Mouse (Mus musculus) embryonic fibroblast, embryonic 13.5 days (primary cell): ENCODE measurements at regions not wholly inside any gene's neighbourhood (a gene's known extent, or its start where the extent isn't known, plus 50 kb on each side); places are given as distances from the start of the nearest gene placed in this dataset.

Source experiments
- H3K27ac ChIP-seq: 2 replicates; pipeline ENCODE4 v1.5.1; 2012; ENCODE audit warnings: low read length, control low read depth, inconsistent platforms; ENCODE audit not compliant: insufficient read depth
- H3K4me1 ChIP-seq: 2 replicates; pipeline ENCODE4 v1.6.1; 2011; ENCODE audit warnings: low read length; ENCODE audit not compliant: control insufficient read depth, insufficient read depth
- H3K4me3 ChIP-seq: 2 replicates; pipeline ENCODE4 v1.5.1; 2011; ENCODE audit warnings: mild to moderate bottlenecking, control low read depth, low read length; ENCODE audit not compliant: insufficient read depth
- CTCF ChIP-seq: IDR thresholded peaks from 2 replicates; pipeline ENCODE4 v1.5.1; 2011; ENCODE audit warnings: mild to moderate bottlenecking, control low read depth, low read length, moderate library complexity, borderline replicate concordance; ENCODE audit not compliant: insufficient read depth
- POLR2A ChIP-seq: IDR thresholded peaks from 2 replicates; pipeline ENCODE4 v1.6.1; 2011; ENCODE audit warnings: low read depth, mild to moderate bottlenecking, control low read depth, low read length, moderate library complexity

DNA sequence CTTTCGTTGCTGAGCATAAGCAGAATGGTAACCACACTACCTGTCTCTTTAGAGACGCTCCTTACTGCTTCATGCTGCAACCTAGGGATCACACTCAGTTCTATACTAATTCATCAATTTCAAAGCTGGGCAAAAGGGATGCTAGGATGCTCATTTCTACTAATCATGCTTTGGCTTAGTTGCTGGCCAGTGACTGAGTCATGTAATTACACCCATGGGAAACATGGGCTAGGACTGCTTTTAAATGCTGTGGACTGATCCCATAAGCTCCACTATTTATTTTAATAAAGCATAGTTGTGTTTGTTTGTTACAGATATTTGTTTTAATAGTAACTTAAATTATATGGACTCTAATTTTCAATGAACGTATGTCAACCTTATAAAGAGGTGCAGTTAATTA is 373.2 kb upstream of the Actbl2 start:
- Histone ChIP-seq H3K27ac (peak overlapping the region; percentile 69), H3K4me3 (no peak overlapping the region), H3K4me1 (peaks cover 16% of the 10 kb centered on the region)
- TF ChIP-seq POLR2A (no peak), CTCF (no peak)

DNA sequence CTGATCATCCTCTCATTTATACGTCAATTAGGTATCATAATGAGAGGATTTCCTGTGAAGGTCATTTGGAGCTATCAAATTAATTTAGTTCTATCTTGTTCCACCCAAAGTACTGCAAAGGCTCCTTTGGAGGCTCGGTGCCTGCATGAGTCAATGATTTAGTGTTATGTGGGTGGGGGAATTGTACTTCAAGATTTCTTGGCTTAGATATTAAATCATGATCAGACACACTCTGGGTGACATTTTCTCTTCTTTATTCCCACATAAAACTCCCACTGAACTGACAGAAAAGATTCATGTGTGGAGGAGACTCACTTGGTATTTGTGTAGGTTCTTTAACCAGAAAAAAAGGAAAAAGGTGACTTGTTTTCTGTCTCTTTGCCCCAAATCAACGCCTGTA is 372.6 kb upstream of the Actbl2 start:
- H3K4me3 ChIP-seq = no peak overlapping the region
- TF ChIP-seq CTCF (no peak), POLR2A (no peak)
- peaks cover 14% of the 10 kb centered on the region; the same call in 1 of the 2 replicates for H3K4me1 ChIP-seq
- peak overlapping the region; percentile 69 for H3K27ac ChIP-seq

DNA sequence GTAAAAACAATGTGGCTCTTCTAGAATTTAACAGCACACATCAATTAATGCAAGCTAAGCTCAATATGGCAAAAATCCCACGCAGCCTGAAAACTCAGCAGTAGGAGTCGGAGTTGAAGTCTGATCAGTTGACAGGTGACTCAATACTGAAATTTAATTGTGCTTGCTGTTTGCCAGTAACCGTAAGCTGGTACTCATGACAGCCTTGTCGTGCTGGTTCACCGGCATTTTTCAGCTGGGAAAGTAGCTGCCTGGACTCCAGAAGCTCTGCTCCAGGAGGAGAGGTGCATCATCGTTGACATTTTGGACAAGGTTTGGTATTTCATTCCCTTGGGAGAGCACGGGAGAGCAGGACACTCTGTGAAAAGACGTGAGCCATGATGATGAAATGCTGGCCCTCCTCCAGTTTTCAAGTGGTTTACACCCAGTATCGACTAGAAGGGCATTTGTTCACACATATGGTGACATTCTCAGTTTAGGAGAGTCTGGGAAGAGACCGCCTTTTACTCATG is 372.1 kb upstream of the Actbl2 start:
- TF ChIP-seq POLR2A (no peak), CTCF (no peak)
- no peak overlapping the region for H3K4me3 ChIP-seq
- H3K4me1 ChIP-seq = peaks cover 12% of the 10 kb centered on the region; the same call in 1 of the 2 replicates
- peak overlapping the region; percentile 69 for H3K27ac ChIP-seq

DNA sequence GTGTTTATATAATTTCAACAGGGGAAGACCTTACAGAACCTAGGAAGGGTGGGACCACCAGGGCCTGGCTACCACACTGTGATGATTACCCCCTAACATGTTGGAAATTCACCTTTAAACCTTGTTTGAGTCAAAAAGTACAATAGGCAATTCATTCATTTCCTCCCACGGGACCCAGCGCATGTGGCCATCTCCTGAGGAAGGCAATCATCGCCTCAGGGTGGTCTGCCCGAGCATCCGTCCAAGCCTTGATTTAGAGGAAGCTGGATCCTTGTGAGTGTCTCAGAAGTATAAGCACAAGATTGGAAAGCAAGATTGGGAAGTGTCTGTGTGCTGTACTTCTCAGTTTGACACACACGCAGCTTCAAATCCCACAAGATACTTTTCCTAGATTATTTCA is 360.9 kb upstream of the Actbl2 start:
- TF ChIP-seq POLR2A = no peak
- no peak for TF ChIP-seq CTCF
- H3K4me3 ChIP-seq = no peak overlapping the region
- peaks cover 9% of the 10 kb centered on the region for H3K4me1 ChIP-seq
- no peak overlapping the region for H3K27ac ChIP-seq

DNA sequence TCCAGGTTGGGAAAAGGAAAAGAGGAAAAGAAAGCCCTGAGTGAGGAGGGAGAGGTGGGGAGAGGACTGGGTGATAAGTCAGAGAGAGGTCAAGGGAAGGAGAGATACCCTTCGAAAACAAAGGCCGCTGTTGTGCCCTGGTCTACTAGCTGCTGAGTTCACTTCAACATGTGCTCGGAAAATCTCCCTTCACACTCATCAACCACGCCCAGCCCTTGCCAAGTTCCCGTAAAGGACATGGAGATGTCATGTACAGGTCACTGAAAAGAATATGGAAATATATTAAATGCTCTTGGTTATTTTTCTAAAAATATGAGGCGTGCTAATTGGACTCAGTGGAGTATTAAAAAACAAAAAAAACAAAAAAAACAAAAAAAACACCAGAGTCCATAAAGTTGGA is 359.5 kb upstream of the Actbl2 start:
- no peak overlapping the region for H3K4me3 ChIP-seq
- no peak overlapping the region for H3K27ac ChIP-seq
- TF ChIP-seq POLR2A (no peak), CTCF (no peak)
- H3K4me1 ChIP-seq = peaks cover 9% of the 10 kb centered on the region

DNA sequence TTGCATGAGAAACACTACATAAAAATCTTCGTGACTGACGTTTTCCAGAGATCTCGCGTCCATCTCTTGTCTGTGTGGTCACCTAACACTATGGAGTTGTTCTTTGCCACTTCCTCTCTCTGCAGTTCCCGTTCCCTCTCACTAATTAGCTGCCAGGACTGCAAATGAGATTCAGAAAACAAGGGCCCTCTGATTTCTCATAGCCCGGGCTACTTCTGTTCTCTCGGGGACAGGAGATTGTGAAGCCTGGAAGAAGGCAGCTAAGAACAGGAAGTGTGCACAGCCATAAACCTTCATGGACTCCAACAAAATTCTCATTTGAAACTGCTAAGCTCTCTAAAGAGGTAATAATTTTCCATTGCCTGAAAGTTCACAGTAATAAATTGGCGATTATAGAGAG is 358.9 kb upstream of the Actbl2 start:
- no peak for TF ChIP-seq POLR2A
- TF ChIP-seq CTCF = no peak
- Histone ChIP-seq H3K4me3 (no peak overlapping the region), H3K27ac (no peak overlapping the region), H3K4me1 (peaks cover 9% of the 10 kb centered on the region)

DNA sequence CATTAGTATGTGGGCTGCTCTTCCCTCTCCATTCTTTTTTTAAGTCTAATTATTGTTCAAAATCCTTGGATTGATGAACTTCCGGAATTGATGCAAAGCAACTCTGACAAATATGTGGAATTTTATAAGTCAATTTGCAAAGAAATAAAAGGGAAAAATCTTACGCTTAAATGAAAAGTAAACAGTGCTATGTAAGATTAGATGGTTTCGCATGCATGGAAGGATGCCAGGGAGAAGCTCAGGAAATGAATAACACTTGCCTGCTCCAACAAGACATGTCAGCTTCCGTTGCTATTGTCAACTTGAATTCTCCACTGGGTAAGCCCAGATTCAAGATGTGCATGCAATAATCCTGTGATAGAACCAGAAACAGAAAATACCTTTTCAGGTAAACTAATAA is 357.2 kb upstream of the Actbl2 start:
- peaks cover 15% of the 10 kb centered on the region for H3K4me1 ChIP-seq
- peak overlapping the region; percentile 74 for H3K27ac ChIP-seq
- no peak for TF ChIP-seq POLR2A
- no peak for TF ChIP-seq CTCF
- no peak overlapping the region for H3K4me3 ChIP-seq

DNA sequence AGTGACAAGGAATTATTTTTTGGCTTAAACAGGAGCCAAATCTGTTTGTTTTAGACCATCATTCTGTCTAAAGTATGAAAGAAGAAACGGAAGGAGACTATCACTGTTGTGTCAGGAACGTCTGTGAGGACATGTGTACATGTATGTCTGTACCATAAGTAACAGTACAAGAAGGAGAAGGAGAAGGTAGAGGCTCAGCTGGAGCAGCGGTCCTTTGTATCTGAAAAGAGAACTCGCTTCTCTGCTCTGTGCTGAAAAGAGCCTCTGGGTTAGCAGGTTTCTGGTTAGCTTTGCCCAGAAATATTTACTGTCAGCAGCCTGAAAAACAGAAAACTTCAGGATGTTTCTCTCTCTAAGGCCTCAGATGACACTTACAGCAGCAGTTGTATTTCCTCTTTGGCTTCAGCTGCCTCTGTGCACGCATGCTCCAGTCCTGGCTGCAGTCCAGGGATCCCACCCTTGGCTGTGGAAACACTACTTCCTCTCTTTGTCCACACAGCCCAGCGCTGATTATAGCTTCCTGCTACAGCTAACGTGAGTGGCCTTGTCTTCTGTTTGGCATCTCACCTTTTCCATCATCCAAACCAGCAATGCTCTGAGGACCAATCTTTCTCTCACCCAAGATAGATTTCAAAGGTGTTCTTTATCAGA is 351.7 kb upstream of the Actbl2 start:
- Histone ChIP-seq H3K4me3 (no peak overlapping the region), H3K27ac (peak overlapping the region; percentile 43; the same call in 1 of the 2 replicates), H3K4me1 (peaks cover 18% of the 10 kb centered on the region)
- TF ChIP-seq POLR2A = no peak
- TF ChIP-seq CTCF = no peak

DNA sequence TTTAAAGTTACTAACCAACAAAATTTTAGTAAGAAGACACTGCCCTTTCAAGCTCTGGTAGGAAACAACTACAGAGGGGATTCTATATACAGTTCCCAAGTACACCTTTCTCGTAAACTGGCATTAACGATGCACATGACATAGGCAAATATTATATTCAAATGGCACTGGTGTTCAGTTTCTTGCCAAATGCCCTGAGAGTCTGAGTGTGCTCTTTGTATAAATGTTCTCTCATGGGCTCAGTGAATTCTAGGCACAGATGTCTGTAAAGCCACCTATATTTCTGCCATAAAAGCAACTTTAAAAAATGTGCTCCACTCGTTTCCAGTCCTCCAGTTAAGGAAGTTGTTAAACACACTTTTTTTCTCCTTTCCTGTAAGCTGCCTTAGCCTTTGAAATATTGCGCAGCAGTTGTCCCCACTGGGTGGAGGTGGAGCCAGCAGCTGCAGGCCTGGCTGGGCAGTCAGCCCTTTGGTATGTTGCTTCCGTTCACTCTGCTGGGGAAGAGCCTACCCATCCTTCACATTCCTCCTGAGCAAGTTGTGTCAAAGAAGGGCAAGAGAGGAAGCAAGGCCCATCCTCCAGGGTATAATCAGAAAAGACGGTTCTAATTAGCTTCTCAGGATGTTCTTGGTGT is 347.4 kb upstream of the Actbl2 start:
- peaks cover 16% of the 10 kb centered on the region for H3K4me1 ChIP-seq

DNA sequence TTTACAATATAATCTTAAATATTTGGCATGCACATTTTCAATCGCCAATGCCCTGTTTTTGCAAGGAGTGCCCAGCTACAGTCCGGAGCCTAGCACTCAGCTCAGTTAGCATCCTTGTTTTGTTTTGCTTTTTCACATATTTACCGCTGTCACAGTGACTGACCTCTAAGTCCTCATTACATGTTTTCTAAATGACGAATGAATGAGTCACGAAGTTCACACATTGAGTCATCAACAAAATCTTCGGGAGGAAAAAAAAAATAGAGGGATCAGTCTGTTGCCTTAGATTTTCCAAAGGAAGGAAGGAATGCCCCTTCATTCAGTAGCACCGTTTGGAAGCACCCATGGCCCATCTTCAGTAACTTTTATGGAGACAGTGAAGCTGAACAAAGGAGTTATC is 342.9 kb upstream of the Actbl2 start:
- H3K27ac ChIP-seq = peak overlapping the region; percentile 41
- TF ChIP-seq CTCF = no peak
- TF ChIP-seq POLR2A = no peak
- H3K4me1 ChIP-seq = peaks cover 9% of the 10 kb centered on the region
- no peak overlapping the region for H3K4me3 ChIP-seq

More for the DNA sequence above, 347.4 kb upstream of the Actbl2 start:
- TF ChIP-seq POLR2A (no peak), CTCF (no peak)
- H3K27ac ChIP-seq = peak overlapping the region; percentile 79
- no peak overlapping the region for H3K4me3 ChIP-seq
